Mouse (Mus musculus) stomach, postnatal 0 days (tissue): ENCODE data around the gene Wfdc1. TPM values are rescaled to one million over a fixed set of nuclear protein-coding genes. Genes with fewer than 3 reads are reported as not detected.

ENCODE experiments used
- ATAC-seq: fragments of 200-750 bp; cut with Nextera tagmentation; 2 replicates; pipeline ENCODE4 v1.8.0; 2017; ENCODE audit not compliant: low FRiP score, low TSS enrichment
- DNase-seq: peaks from one replicate; pipeline ENCODE4 v3.0.0-alpha.2; 2016; ENCODE audit warnings: low spot score
- H3K27ac ChIP-seq: fragments of 300-500 bp; sonication (generic); replicated peaks from 2 replicates; pipeline ENCODE4 v1.5.1; 2014; ENCODE audit warnings: mild to moderate bottlenecking, control low read depth
- H3K27me3 ChIP-seq: fragments of 300-500 bp; sonication (generic); 2 replicates; pipeline ENCODE4 v1.6.1; 2014; ENCODE audit warnings: low read length; ENCODE audit not compliant: control insufficient read depth, insufficient read depth
- H3K36me3 ChIP-seq: fragments of 300-500 bp; sonication (generic); 2 replicates; pipeline ENCODE4 v1.6.1; 2014; ENCODE audit warnings: low read length, mixed read lengths; ENCODE audit not compliant: control insufficient read depth, insufficient read depth
- H3K4me1 ChIP-seq: fragments of 300-500 bp; sonication (generic); replicated peaks from 2 replicates; pipeline ENCODE4 v1.6.1; 2014; ENCODE audit warnings: antibody characterized with exemption; ENCODE audit not compliant: control insufficient read depth, insufficient read depth
- H3K4me2 ChIP-seq: fragments of 300-500 bp; sonication (generic); replicated peaks from 2 replicates; pipeline ENCODE4 v1.6.1; 2014; ENCODE audit warnings: low read depth, mild to moderate bottlenecking, control low read depth, moderate library complexity
- H3K4me3 ChIP-seq: fragments of 300-500 bp; sonication (generic); 2 replicates; pipeline ENCODE4 v1.5.1; 2014; ENCODE audit warnings: low read depth, low read length, control low read depth
- H3K9ac ChIP-seq: fragments of 300-500 bp; sonication (generic); 2 replicates; pipeline ENCODE4 v1.6.1; 2014; ENCODE audit warnings: mild to moderate bottlenecking, low read length, control low read depth, mixed read lengths
- H3K9me3 ChIP-seq: fragments of 300-500 bp; sonication (generic); 2 replicates; pipeline ENCODE4 v1.6.1; 2016; ENCODE audit warnings: low read length; ENCODE audit not compliant: control insufficient read depth
- CTCF ChIP-seq: IDR thresholded peaks from 2 replicates; pipeline ENCODE4 v1.5.1; 2016; ENCODE audit warnings: antibody characterized with exemption, low read depth, mild to moderate bottlenecking, moderate library complexity
- EP300 ChIP-seq: optimal IDR thresholded peaks from 2 replicates; pipeline ENCODE3; 2016; ENCODE audit warnings: antibody characterized with exemption
- WGBS: fragments of 180-500 bp; shearing (Covaris S2); extraction: QIAGEN DNeasy Blood & Tissue Kit; methylation state at CpG from one replicate; pipeline ENCODE4 v1.1.7; 2014; 5-methylcytosine and 5-hydroxymethylcytosine counted together
- polyA plus RNA-seq: library from polyadenylated mRNA; unstranded; fragments of >200 nt; fragmentation: Nextera tagmentation; extraction: Ambion mirVana; gene quantifications from 2 replicates; pipeline ENCODE4 v1.2.1, GENCODE M21; 2015

Gene Wfdc1
- polyA plus RNA-seq, 1 experiment from 2014 or later: 58.0 TPM

- H3K27ac ChIP-seq: no peak overlapping the region
- ATAC-seq (no peak), DNase-seq (no peak)
- no peak for TF ChIP-seq EP300
- TF ChIP-seq CTCF: no peak
- no peak overlapping the region for H3K4me2 ChIP-seq
- no peaks in the 10 kb centered on the region for H3K36me3 ChIP-seq
- H3K4me3 ChIP-seq: no peak overlapping the region
- WGBS: 91% methylated on average over 1 of the region's 1 CpGs
- H3K9me3 ChIP-seq: no peaks in the 10 kb centered on the region
- no peak overlapping the region for H3K9ac ChIP-seq
- no peaks in the 10 kb centered on the region for H3K27me3 ChIP-seq
- H3K4me1 ChIP-seq: no peaks in the 10 kb centered on the region
These were observed 23.2 kb upstream of the Wfdc1 start for GRCm38 (mm10) chr8:119642960-119643359.

DNA sequence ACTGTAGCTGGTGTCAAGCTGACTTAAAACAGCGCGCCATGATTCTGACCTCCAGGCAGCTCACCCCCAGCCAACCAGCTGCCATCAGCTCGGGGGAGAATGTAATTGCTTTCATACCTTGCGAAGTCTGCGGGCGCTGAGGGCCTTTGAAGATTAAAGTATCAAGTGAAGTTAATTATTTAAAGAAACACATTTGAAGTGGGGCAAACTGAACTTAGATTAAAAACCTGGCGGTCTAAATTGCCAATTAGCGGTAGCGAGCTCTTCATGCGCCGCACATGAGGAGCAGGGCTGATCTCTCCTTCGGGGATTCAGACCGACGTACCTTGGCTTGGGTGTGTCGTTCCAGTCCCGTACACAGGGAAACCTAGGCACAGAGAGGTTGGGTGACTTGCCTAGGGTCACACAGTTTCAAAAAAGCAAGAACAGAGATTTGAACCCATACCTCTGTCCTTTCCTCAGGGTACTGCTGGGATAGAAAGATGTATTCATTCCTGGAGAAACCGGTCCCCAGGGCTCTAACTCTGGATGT lies 21.7 kb upstream of the Wfdc1 start:
- TF ChIP-seq CTCF (no peak), EP300 (no peak)
- Histone ChIP-seq H3K4me2 (no peak overlapping the region), H3K4me1 (no peaks in the 10 kb centered on the region), H3K9ac (no peak overlapping the region), H3K36me3 (no peaks in the 10 kb centered on the region), H3K27me3 (no peaks in the 10 kb centered on the region), H3K9me3 (no peaks in the 10 kb centered on the region), H3K27ac (no peak overlapping the region), H3K4me3 (no peak overlapping the region)
- DNase-seq (no peak), ATAC-seq (no peak)
- WGBS: 85% methylated on average over 17 of the region's 17 CpGs

DNA sequence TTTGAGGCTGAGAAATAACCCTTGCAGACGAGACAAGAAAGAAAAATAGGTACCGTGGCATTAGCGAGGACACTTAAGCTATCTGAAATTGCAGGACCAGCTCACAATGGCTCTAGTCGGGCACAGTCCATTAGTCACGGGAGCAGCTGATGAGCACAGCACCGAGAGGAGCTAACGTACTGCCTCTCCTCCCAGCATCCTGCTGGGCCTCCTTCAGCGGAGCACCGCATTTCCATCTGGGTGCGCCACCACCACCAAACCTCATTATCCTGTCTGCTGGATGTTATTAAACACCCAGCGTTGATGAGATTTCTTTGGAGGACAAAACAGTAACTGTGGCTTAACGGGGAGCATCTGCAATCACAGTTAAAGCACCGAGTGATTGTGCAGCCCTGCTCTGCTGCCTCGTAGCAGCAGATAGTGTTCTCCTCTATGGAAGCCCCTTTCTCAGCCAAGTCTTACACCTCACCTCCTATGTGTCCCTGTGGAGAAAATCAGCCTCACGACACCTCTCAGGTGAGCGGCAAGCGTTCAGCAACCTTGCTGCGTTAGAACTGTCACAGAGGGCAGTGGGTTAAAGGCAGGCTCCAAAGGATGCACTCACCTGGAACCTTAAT lies 21.1 kb upstream of the Wfdc1 start:
- no peak for DNase-seq
- TF ChIP-seq CTCF (no peak), EP300 (no peak)
- no peaks in the 10 kb centered on the region for H3K27me3 ChIP-seq
- H3K4me3 ChIP-seq: no peak overlapping the region
- H3K36me3 ChIP-seq: no peaks in the 10 kb centered on the region
- no peaks in the 10 kb centered on the region for H3K4me1 ChIP-seq
- no peak overlapping the region for H3K4me2 ChIP-seq
- no peak for ATAC-seq
- 71% methylated on average over 18 of the region's 18 CpGs for WGBS
- H3K9me3 ChIP-seq: no peaks in the 10 kb centered on the region
- no peak overlapping the region for H3K9ac ChIP-seq
- no peak overlapping the region for H3K27ac ChIP-seq

DNA sequence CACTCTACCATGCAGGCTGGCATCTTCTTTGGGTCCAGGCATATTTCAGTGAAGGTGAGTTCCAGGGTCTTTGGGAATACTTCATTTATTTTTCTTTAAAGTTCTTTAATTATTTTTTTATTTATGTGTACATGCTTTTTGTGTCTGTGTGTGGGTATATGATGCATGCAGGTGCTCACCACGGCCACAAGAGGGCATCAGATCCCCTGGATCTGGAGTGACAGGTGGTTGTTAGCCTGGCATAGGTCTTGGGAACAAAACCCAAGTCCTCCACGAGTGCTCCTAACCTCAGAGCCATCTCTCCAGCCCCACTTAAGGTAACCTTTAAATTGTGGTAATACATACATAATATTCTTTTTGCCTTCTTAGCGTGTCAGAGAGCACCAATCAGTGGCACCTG lies 20.0 kb upstream of the Wfdc1 start:
- ATAC-seq: no peak
- Histone ChIP-seq H3K27me3 (no peaks in the 10 kb centered on the region), H3K4me3 (no peak overlapping the region), H3K27ac (no peak overlapping the region), H3K36me3 (no peaks in the 10 kb centered on the region), H3K4me1 (no peaks in the 10 kb centered on the region), H3K9me3 (no peaks in the 10 kb centered on the region), H3K9ac (no peak overlapping the region), H3K4me2 (no peak overlapping the region)
- DNase-seq: no peak
- WGBS: 74% methylated on average over 3 of the region's 3 CpGs
- TF ChIP-seq EP300 (no peak), CTCF (peak; percentile 45)

- no peak overlapping the region for H3K4me2 ChIP-seq
- no peaks in the 10 kb centered on the region for H3K27me3 ChIP-seq
- WGBS: 84% methylated on average over 7 of the region's 7 CpGs
- H3K9me3 ChIP-seq: no peaks in the 10 kb centered on the region
- H3K9ac ChIP-seq: no peak overlapping the region
- TF ChIP-seq CTCF (0 out of 2 replicates have a peak, but pooled peaks have one; percentile 21), EP300 (no peak)
- no peak overlapping the region for H3K4me3 ChIP-seq
- no peaks in the 10 kb centered on the region for H3K4me1 ChIP-seq
- no peaks in the 10 kb centered on the region for H3K36me3 ChIP-seq
- H3K27ac ChIP-seq: no peak overlapping the region
- ATAC-seq (no peak), DNase-seq (no peak)
These were observed 19.3 kb upstream of the Wfdc1 start for GRCm38 (mm10) chr8:119646846-119647245.

- H3K36me3 ChIP-seq: no peaks in the 10 kb centered on the region
- no peak overlapping the region for H3K27ac ChIP-seq
- H3K9me3 ChIP-seq: no peaks in the 10 kb centered on the region
- no peak for DNase-seq
- 40% methylated on average over 2 of the region's 2 CpGs for WGBS
- ATAC-seq: peak; percentile 70; the same call in 1 of the 2 replicates
- TF ChIP-seq CTCF: no peak
- TF ChIP-seq EP300: peak; percentile 32
- no peak overlapping the region for H3K4me2 ChIP-seq
- H3K9ac ChIP-seq: no peak overlapping the region
- no peak overlapping the region for H3K4me3 ChIP-seq
- H3K4me1 ChIP-seq: no peaks in the 10 kb centered on the region
- no peaks in the 10 kb centered on the region for H3K27me3 ChIP-seq
These were observed 14.8 kb upstream of the Wfdc1 start for GRCm38 (mm10) chr8:119651324-119651723.
